Mouse (Mus musculus) cerebellum, postnatal 10 days (tissue): Measurements from ENCODE around the gene Ssc5d.
"Not testable (repeated sequence)": the region's sequence is repeated elsewhere in the genome, so short reads cannot be mapped to it uniquely, and the experiment has no call there.

ENCODE experiments used
- DNase-seq, 2 experiments: peaks; one replicate each; pipeline ENCODE4 v3.0.0; 2021; ENCODE audit warnings: mixed read lengths in 2 of 2

Ssc5d gene

GRCm38 (mm10) chr7:4925441-4926381, at the start of gene Ssc5d:
Ssc5d (plus strand) TSS chr7:4925785.
- DNase-seq = peak; percentile 58 to 72

- peak; percentile 93 to 95 for DNase-seq
These were observed 48.8 kb upstream of the Ssc5d start, which contains the start of gene Isoc2a for GRCm38 (mm10) chr7:4876753-4877221. Isoc2a (plus strand) TSS chr7:4877153.

GRCm38 (mm10) chr7:4877226-4877625, 48.4 kb upstream of the Ssc5d start:
- no peak for DNase-seq

GRCm38 (mm10) chr7:4878186-4878585, 47.4 kb upstream of the Ssc5d start:
- no peak for DNase-seq

- not testable (repeated sequence) for DNase-seq
These were observed 46.5 kb upstream of the Ssc5d start for GRCm38 (mm10) chr7:4879036-4879435.

- no peak for DNase-seq
These were observed 38.9 kb upstream of the Ssc5d start for GRCm38 (mm10) chr7:4886680-4887079.

- no peak for DNase-seq
These were observed 30.4 kb upstream of the Ssc5d start for GRCm38 (mm10) chr7:4895186-4895585.

- DNase-seq = peak; percentile 69 to 75
These were observed 26.5 kb upstream of the Ssc5d start for GRCm38 (mm10) chr7:4898851-4899648.

- peak; percentile 67 to 72 for DNase-seq
These were observed 25.7 kb upstream of the Ssc5d start for GRCm38 (mm10) chr7:4899649-4900522.

GRCm38 (mm10) chr7:4900523-4900851, 25.1 kb upstream of the Ssc5d start:
- DNase-seq = no peak

GRCm38 (mm10) chr7:4901171-4901570, 24.4 kb upstream of the Ssc5d start:
- peak; percentile 53 to 71 for DNase-seq

GRCm38 (mm10) chr7:4902404-4902803, 23.2 kb upstream of the Ssc5d start:
- no peak for DNase-seq

GRCm38 (mm10) chr7:4906466-4906950, 19.1 kb upstream of the Ssc5d start, which contains the start of gene Gm36210:
Gm36210 (minus strand) TSS chr7:4906516.
- no peak for DNase-seq

GRCm38 (mm10) chr7:4911561-4911960, 14.0 kb upstream of the Ssc5d start:
- peak; percentile 86 to 90 for DNase-seq

- DNase-seq = no peak
These were observed 13.3 kb upstream of the Ssc5d start for GRCm38 (mm10) chr7:4912248-4912647.

- DNase-seq = peak; percentile 98 to 100
These were observed 10.4 kb upstream of the Ssc5d start, which contains the start of gene Zfp628 for GRCm38 (mm10) chr7:4915007-4915665. Zfp628 (plus strand) TSS chr7:4915217.

GRCm38 (mm10) chr7:4915669-4916416, 9.7 kb upstream of the Ssc5d start:
- peak; percentile 54 to 58 for DNase-seq

- no peak for DNase-seq
These were observed 8.1 kb upstream of the Ssc5d start for GRCm38 (mm10) chr7:4917494-4917893.

- DNase-seq = no peak
These were observed 6.9 kb upstream of the Ssc5d start for GRCm38 (mm10) chr7:4918681-4919080.

- DNase-seq = no peak
These were observed 6.5 kb upstream of the Ssc5d start for GRCm38 (mm10) chr7:4919096-4919495.

- peak in 1 of 2 experiments; percentile 16 for DNase-seq
These were observed 5.6 kb upstream of the Ssc5d start for GRCm38 (mm10) chr7:4919971-4920370.
